Mouse (Mus musculus) lung, postnatal 36 days (tissue): ENCODE measurements at regions not wholly inside any gene's neighbourhood (a gene's known extent, or its start where the extent isn't known, plus 50 kb on each side); places are given as distances from the start of the nearest gene placed in this dataset.

Experiments used
- DNase-seq: peaks from one replicate; pipeline ENCODE4 v3.0.0; 2022; ENCODE audit warnings: mixed read lengths

DNA sequence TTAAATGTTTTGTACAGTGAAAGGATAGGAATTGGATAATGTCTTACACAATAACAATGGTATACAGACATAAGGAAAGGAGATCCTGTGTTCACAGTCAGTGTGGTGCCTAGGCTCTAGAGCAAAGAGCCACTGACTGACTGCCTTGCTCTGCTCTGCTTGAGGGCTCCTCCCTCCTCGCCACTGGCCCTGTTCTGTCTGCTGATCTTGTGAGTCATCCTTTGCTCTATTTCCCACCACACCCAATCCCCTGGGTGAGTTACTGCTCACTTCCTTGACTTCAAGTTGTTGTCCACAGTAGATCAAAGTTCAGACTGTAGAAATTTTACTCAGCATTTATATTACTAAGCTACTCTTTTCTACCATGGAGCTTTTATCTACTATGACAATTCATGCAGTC is 117.3 kb downstream of the Tmsb4x start:
- DNase-seq, result peak; percentile 83

DNA sequence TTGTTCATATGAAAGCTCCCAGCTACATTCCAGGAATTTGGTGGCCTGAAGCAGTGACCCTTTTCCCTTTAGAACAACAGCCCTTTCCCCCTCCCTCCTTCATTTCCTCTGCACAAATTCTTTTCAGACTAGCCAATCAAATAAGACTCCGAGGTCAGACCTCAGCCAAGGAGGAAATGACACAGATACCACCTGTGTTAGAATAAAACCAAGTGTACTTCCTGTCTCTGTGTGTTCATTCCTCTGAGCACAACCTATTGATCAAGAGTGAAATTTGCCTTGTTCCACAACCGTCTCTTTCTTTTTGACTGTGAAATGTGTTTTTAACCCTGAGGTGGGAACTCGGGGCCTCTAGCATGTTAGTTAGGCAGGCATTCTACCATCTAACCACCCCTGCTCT is 120.2 kb downstream of the Tmsb4x start:
- DNase-seq, result peak; percentile 32

DNA sequence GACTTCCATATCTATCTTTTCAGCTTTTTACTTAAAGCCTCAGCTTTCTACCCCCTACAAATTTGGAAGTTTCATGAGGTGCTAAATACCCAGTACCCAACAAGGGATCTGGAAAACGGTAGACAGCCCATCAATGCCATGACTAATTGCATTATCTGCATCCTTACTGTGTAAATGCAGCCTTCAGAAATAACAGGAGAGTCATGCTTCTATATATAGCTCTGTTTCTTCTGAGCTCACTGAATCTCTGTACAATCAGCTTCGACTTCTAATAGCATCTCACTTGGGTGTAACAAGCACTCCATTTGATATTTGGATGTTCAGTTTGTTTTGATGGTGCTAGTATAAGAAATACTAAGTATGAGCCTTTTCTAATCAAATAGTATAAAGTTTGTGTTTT is 120.7 kb downstream of the Tmsb4x start:
- DNase-seq, result no peak

DNA sequence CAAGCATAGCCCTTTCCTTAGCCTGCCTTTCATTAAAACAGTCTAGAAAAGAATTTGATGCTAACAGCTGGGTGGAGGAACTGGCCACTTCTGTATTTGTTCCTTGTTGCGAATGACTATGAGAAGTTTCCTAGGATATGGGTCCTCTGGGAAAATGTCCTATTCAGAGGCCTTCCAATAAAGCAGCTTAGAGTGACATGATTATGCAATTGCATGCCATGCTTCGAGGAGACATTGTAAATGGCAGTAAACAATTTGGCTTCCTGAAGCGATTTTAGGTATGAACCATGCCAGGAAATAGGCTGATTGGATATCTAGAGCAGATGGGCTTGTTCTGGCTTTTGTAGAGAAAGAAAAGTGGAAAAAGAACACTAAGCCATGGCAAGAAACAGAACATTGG is 128.3 kb downstream of the Tmsb4x start:
- no peak for DNase-seq

DNA sequence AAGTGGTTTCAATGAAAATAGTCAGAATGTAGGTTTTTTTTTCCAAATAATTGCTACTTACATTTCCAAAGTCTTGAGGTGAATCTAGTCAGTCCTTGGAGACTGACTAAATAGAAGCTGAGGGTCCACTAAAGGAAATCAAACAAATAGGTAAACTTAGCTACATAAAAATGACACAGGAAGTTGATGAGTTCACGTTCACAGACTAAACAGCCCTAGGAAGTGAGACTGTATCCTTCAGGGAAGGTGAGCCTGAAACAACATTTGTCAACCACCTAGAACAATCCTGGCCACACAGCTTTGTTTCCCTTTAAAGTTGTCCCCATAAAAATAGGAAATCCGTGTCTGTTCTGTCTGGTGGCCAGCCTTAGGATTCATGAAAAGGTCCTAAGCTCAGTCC is 140.0 kb downstream of the Tmsb4x start:
- DNase-seq, result no peak

DNA sequence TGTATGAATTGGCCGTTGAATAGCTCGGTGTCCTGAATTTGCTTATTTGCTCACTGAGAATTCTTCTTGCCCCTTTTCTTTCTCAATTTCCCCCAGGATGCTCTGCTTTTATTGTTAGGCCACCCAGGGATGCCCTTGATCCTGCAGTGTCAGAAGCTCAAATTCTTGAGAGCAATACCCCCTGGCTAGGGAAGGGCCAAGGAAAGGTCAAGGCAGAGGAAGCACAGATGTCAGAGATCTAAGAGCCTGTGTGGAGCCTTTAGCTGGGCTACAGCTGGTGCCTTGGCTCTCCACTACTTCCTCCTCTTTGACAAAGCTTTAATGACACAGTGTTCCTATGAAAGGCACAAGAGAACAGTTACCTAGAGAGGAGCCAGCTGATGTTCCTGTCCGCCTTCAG is 141.2 kb downstream of the Tmsb4x start:
- DNase-seq, result no peak

DNA sequence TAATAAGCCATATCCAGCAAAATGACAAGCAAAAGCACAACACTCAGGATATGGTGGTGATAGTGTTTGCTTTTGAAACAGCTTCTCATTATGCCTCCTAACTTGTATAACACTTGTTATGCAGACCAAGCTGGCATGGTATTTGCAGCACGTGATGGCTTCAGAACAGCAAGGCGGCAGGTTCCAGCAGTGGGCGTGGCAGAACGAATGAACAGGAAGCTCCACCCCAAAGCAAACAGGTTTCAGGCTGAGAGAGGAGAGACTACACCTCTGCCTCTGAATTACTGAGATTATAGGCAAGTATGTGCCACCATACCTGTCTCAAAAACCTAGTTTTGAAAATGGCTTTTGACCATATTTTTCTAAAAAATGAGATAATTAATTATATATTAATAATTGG is 145.2 kb downstream of the Tmsb4x start:
- peak; percentile 72 for DNase-seq

DNA sequence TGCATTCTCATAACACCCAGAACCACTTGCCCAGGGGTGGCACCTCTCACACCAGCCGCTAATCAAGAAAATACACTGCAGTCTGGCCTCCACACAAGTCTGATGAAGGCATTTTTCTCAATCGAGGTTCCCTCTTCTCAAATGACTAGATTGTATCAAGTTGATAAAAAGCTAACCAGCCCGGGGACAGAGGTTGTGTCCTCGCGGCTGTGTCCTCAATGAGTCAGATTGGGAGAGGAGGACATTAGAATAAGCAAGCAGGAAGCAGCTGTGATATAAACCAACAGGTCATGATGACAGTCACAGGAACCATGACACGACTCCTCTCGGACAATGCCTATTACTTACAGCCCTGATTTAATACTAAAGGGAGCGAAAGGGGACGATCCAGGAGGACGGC is 156.7 kb downstream of the Tmsb4x start:
- DNase-seq, result no peak

DNA sequence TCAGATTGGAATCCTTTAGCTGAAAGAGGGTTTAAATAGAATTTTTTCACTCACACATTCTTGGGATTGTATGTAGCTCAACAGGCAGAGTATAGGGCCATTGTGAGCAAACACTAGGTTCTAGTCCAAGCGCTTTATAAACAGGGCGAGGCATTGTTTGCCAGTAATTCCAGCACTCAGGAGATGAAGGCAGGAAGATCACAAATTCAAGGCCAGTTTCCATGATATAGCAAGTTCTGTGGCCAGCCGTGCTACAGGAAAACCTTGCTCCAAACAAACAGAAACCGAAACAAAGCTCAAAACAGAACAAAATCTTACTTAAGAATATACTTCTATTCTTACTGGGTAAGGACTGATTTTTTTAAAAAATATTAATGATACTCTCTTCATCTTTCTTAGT is 159.0 kb downstream of the Tmsb4x start:
- DNase-seq, result peak; percentile 54

DNA sequence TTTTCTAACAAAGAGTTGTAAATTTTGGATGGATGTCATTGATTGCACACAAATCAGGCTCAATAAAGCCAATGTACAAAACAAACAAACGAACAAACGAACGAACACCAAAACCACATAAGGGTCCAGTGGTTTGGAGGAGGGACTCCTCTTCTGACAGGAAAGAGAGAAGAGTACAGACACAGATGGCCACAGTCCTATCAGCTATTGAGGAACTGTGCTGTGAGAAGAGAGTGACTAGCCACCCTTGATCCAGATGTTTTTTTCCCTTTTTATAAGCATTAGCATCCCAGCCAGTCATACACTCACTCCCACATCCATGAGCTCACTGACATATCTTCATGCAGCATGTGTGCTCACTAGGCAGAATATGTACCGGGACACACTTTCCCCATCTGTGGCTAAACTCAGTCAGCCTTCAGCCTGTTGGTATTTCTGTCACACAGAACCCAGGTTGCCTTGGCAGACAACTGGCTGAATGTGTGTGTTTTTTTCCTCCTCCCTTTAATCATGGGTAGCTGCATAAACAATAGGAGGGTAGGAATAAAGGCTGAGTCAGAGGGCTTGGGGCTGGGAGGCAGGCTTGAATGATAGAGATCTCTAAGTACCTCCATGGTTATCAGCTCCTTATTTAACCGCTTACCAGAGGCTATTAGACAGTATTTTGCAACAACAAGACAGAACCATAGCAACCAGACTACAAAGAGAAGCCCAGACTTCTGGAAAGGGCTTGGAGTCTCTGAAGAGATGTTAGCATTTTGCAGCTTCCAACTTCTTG is 159.7 kb downstream of the Tmsb4x start:
- peak; percentile 55 for DNase-seq

DNA sequence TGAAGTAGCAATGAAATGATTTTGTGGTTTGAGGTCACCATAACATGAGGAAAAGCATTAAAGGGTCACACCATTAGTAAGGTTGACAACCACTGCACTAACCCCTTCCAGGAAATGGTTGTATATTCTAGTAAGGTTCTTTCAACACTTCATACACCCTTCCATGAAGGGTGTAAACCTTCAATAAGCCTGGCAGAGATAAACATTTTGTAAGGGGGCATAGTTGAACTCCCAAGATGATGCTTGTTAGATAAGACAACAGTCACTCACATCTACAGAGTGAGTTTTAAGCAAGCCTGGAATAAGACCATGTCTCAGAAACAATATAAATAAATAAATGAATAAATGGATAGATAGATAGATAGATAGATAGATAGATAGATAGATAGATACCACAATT is 171.1 kb downstream of the Tmsb4x start:
- DNase-seq, result no peak

DNA sequence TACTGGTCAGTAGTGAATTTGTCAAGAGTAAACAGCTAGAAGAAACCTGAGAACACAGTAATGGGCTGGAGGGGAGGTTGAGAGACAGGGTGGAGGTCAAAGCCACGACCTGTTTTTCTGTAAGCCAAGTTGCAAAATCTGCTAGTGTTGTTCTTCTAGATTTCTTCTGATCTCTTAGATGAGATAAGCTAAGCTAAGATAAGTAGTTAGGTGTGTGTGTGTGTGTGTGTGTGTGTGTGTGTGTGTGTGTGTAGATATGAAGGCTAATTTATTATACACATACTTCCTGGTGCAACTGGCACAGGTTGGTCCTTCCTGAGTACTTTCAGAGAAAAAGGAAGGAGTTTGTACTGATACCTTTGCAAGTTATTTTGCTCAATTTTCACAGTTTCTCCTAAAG is 172.8 kb downstream of the Tmsb4x start:
- DNase-seq, result no peak

DNA sequence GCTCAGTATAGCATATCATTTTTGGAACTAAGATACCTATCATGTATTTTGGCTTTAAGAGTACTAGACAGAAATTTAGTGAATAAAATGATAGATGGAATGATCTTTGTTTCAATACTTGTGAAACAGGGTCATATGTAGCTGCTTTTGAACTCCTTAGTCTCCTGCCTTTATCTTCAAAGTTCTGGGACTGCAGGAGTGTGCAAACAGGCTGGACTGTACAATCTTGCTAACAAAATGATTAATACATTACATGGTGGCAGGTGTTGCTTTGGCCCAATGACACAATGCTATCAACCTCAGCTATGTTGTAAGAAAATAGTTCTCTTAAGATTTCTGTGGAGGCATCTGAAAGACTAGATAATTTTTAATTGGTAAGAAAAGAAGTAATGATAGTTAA is 173.5 kb downstream of the Tmsb4x start:
- DNase-seq, result no peak

DNA sequence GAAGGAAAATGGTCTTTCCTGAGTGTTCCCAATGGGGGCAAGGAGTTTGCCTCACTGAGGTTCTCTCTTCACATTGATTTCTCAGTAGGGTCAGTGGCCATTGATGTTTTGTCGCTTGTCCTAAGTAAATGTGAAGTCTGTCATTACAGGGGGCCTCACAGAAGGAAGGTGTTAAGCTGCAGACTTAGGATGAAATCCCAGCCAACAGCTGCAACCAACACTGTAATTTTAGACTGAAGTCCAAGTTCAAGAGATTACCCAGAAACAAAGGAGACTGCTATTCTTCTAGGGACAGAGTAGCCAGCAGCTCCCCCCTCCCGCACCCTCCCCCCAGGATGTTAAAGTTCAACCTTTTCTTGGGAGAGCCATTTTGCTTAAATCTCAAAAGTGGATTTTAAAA is 176.0 kb downstream of the Tmsb4x start:
- DNase-seq, result no peak

DNA sequence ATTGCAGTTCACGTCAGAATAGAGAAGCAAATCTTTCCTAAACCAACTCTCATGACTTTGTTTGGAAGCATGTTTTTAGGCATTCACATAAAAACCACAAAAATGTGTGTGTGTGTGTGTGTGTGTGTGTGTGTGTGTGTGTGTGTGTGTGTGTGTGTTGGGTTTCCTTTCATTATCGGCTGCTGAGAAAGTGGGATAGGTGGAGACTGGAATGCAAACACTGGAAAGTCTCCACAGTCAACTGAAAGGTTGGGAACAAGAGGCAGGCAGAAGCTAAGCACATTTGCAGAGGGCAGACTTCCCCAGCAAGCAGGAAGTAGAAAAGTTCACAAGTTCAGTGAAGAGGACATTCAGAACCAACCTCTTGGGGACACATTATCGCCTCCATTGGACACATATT is 176.5 kb downstream of the Tmsb4x start:
- peak; percentile 62 for DNase-seq

DNA sequence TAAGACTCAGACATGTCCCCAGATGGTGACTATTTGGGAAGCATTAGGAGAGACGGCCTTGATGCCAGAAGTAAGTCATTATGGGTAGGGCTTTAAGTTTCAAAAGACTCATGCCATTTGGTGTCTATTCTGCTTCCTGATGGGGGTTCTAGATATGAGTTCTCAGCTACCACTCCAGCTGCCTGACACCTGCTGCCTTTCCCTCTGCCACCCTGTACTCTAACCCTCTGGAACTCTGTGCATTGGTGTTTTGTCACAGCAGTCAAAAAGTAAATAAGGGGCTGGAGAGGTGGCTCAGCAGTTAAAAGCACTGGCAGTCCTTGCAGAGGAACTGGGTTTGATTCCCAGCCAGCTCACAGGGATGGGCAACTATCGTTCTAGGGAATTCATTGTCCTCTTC is 177.6 kb downstream of the Tmsb4x start:
- no peak for DNase-seq

DNA sequence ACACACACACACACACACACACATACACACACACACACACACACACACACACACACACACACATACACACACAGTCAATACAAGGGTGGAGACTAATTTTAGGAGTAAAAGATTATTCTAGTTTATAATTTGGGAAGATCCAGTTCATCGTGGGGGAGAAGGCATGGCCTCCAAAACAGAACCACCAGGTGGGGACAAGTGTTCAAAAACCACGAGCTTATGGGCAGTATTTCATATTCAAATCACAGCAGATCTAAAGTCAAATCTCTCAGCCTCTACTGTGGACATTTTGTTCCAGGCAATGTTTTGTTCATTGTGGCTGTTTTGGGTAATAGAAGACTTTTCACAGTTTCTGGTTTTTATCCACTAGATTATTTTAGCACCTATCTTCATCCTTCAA is 193.5 kb downstream of the Tmsb4x start:
- peak; percentile 29 for DNase-seq

DNA sequence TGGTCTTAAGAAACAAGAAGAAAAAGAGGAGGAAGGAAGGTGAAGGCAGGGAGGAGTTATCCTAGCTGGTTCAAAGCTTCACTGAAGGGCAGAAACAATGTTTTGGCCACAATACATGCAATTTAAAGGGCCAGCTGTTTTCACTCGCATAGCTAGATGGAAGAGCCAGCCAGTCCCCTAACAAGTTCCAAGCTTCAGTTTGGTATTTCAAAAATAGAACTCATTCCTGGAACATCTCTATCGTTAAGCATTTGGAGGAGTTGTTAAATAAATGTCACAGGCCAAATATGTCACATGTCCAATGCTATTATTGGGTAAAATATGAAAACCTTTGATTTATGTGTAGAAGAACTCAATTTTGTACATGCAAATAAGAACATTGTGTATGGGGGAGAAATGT is 194.8 kb downstream of the Tmsb4x start:
- DNase-seq, result no peak

DNA sequence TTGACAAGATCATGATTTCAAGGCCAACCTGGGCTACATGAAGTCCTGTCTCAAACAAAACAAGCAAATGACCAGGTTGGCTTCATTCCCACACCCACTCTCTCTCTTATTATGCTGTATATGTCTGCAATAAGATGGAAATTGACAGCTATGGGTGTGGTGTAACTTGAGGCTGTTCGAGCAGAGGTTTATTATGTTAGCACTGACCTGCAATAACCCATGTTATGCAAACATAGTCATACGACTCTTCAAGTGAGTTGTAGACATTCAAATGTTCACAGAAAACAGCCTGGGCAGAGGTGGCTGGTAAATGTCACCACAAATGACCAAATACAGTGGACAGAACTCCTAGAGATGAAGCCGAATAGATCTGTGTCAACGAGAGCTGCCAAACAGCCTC is 196.2 kb downstream of the Tmsb4x start:
- DNase-seq, result peak; percentile 51

DNA sequence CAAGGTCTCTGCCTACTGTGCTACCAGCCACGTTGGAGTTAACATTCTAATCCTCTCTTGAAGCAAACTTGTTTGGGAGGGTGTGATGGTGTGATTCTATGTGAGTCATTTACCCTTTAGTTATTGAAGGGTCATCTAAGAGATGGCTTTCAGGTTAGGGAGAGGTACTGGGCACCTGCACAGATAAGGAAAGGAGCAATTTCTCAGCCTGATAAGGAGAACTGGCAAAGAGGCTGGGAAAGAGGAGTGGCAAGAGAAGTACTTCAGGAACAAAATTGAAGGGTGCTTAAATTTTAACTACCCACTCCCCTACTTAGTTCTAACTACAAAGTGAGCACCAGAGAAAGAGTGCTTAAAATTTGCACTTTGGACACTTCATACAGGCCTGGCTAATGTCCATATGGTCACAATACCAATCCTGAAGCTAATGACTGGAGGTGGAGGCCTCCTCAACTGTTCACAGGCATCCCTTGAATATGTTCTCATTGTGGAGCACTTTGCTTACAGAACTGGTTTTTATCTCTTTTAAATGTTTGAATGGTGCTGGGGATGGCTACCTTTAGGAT is 197.1 kb downstream of the Tmsb4x start:
- peak; percentile 42 for DNase-seq

DNA sequence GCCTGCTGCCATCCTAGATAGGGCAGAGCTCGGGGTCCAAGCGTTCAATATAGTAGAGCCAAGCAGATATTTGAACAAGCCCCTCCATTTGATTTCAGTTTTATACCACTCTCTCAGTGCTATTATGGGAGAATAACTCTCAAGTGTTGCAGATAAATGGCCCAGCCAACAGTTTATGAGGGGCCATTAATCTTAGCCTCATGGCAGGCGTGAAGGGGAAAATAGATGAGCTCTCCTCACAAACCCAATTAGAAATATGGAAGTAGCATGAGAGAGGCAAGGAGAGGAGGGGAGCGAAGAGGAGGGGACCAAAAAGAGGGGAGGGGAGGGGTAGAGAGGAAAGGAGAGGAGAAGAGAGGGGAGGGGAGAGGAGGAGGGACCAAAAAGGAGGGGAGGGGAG is 213.3 kb downstream of the Tmsb4x start:
- no peak for DNase-seq

DNA sequence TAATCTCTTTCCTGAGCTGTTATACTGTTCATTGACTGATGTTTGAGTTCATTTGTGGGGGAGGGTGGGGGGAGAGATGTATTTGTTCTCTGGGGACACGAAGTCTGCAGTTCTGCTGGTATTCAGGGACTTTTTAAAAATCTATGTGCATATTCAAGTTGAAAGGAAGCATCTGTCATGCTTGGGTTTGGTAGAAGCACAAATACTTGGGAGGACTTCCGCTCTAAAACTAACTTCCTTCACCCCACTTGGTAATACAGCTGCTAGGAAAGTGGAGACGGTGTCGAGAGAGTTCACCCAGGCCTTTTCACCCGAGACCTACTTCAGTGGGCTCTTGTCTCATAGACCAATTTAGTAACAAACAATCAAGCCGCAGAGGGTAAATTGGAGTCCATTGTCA is 228.1 kb downstream of the Tmsb4x start:
- DNase-seq, result no peak

DNA sequence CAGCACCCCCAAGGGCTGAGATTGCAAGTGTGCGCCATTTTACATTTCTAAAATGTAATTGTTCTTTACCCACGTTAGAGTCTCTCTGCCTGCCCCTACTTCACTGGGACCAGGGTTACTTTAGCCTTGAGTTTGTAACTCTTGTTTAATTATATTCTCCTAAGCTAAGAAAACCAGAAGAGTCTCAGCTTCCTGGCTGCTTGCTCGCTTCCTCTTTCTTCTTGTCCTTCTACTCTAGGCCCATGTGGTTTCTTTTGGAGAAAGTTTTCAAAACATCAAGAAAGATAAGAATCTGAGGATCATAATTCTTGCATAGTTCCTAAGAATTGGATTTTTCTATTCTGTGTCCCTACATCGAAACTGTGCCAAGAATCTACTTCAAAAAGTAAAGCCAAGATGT is 228.6 kb downstream of the Tmsb4x start:
- DNase-seq, result no peak

DNA sequence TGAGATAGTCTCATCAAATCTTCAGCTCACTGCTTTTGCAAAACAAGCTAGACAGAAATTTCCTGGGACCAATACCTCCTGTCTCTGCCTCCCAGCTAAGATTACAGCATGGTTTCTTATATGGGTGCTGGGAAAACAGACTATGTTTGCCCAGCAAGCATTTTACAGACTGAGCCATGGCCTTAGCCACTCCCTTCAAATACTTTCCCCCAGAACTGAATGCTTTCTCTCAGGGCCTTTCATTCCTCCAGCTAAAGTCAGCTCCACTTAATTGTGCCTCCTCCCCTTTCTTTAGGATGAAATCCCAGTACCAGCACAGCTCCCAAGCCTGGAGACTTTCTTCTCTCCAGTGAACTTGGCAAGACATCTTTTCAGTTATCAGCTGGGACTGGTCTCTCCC is 232.1 kb downstream of the Tmsb4x start:
- DNase-seq, result peak; percentile 7

DNA sequence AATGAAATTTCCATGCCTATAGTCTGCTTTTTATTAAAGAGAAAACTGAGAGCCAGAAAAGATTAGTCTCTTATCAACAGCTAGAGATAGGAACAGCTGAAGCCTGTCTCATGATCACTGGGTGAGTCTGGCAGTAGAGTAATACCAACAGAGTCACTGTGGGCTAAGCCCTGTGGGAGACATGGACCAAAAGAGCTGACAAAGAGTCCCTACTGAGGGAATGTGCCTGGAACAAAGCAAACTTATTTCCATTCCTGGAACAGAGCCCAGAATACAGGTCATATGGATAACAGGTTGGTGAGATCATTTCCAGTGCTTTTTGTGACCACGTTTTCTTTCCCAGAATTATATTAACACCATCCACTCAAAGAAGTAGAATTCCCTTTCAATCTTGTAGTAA is 237.4 kb downstream of the Tmsb4x start:
- peak; percentile 42 for DNase-seq
